Mouse (Mus musculus) embryonic fibroblast, embryonic 13.5 days (primary cell): ENCODE results near the gene Irak4.

ENCODE experiments used
- CTCF ChIP-seq: IDR thresholded peaks from 2 replicates; pipeline ENCODE4 v1.5.1; 2011; ENCODE audit warnings: mild to moderate bottlenecking, control low read depth, low read length, moderate library complexity, borderline replicate concordance; ENCODE audit not compliant: insufficient read depth
- POLR2A ChIP-seq: IDR thresholded peaks from 2 replicates; pipeline ENCODE4 v1.6.1; 2011; ENCODE audit warnings: low read depth, mild to moderate bottlenecking, control low read depth, low read length, moderate library complexity

DNA sequence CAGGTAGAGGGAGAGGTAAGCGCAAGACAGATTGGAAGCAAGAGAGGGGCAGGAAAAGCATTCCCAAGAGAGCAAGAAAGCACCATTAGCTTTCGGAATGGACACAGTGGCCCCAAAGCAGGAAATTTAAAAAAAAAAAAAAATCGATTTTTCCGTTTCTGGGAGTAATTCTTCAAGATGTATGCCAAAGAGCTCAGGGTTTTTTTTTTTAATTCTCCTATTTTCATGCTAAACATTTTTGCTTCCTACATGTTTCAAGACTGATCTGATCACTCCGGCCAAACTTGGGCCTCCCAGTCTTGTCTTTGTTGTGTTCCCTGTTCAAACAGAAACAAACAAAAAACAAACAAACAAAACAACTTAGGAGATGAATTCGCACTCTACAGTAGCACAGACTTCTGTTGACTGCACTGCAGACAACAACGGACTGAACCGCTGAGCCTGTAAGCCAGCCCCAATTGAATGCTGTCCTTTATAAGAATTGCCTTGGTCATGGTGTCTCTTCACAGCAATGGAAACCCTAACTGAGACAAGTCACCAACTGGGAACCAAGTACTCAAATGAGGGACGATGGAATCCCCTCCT is 701 bp downstream of the Irak4 start:
- TF ChIP-seq POLR2A, result no peak
- TF ChIP-seq CTCF, result no peak
